Mouse (Mus musculus): Measurements from ENCODE around the gene Grcc10.
A peak's percentile ranks its signal among the peaks of the same experiment; 100 is the strongest.

Gene Grcc10

DNA sequence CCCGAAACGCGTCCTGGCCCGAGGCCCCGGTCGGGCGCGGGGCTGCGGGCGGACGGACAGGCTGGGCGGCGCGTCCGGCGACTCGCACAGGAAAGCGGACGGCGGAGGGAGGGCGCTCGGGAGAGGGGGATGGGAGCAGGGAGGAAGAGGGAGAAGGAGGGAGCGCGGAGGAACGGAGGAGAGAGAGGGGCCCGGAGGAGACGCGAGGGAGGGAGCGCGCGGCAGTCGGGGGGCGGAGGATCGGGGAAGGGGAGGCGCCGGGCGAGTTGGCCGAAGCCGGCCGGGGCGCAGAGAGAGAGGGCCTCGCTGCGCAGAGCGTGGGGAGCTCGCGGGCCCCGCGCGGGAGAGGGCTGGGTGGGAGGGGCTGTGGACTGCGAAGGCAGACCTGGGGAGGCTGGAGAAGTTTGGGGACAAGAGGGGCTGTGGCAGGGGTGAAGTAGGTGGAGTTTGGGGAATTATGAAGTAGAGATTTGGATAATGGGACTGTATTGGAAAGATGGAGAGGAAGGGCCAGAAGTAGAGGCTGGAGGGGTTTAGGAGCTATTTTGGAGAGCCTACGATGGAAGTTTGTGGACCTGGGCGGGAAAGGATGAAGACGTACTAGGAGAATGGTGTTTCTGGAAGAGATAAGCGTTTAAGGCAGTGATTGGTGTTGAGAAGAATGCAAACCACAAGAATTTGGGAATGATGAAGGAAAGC lies 15.6 kb upstream of the Grcc10 start:
- peak; percentile 94 for DNase-seq (ENCODE audit: inconsistent ontology term)

DNA sequence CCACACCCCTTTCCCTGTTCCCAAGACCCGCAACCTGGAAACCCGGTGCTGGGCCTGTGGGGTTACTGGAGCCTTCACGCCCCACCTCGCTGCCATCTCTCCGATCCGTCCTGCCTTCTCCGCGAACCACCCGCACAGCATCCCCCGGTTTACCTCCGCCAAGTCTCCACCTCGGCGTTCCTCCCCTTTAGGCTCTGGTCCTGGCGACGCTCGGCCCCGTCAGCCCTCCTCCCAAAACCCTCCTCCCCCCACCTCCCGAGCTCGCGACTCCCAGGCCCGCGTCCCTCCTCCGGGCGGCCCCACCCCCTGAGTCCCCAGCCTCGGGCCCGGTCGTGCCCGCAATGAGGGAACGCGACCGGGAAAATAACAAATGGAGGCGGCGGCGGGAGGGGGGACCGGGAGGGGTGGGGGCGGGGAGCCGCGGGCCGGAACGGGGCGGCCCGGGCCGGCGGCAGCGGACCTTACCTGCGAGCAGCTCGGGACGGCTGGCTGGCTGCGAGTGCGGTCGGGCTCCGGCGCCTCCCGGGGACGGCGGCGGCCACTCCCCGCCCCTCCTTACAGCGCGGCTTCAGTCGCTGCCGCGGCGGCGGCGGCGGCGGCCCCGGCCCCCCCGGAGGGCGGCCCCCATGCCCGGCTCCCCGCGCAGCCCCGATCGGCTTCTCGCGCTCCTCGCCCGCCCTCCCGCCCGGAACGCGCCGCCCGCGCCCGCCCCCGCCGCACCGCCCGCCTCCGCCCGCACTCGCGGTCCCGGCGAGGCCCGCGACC lies 14.8 kb upstream of the Grcc10 start, which contains the start of the genes Gm45234 and Atn1:
Gene Gm45234 (minus strand): TSS at position 191 of the 765 bp plus-strand sequence.
Gene Atn1 (minus strand): TSS at position 694 of the 765 bp plus-strand sequence.
- peak; percentile 92 for DNase-seq (ENCODE audit: inconsistent ontology term)

DNA sequence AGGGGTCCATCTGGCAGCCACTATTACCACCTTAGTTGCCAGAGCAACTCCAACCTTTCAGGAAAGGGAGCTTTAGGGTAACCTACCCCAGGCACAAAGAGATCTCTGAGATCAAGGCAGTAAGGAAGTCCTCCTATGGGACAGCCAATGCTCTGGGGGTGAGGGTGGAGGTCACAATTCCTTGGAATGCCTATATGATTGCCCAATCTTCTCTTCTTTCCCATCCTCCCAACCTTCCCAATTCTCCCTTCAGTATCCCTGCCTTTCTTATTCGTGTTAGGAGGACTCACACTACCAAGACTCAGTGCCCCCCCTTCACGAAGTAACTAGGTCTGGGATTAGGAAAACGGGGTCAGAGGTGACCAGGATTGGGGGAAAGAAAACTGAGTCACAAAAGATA lies 14.1 kb upstream of the Grcc10 start:
- DNase-seq (ENCODE audit: inconsistent ontology term), result no peak

DNA sequence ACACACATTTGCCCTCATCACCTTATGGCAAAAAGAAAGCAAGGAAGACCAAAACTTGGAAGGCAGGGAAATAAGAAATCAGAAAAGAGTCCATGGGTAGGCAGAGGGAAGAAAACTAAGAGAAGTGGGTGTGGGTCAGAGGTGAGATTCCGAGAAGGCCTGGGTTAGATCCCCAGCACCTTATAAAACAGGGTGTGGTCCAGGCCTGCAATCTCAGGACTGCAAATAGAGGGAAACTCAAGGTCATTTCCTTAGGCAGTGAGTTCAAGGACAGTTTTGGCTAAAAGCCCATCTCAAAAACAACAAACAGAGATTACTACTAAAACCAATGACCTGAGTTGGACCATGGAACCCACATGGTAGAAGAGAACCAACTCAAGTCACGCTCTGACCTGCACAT lies 12.7 kb upstream of the Grcc10 start:
- DNase-seq (ENCODE audit: inconsistent ontology term), result no peak

DNA sequence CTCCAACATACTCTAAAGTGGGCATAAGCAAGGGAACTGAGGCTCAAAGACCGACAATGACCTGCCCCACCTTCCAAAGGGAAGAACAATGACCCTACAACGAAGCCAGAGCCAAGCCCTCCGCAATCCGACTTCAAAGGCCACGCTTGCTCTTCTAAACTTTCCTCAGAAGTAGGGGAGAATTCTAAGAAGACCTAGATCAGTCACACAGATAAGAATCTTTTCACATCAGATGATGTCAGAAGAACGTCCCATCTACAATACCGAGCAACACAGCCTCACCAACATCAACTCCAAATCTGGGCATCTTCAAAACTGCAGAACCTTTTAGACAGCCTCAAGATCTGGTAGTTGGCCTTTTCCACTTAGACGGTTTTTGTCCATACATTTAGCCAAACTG lies 9.2 kb upstream of the Grcc10 start:
- DNase-seq (ENCODE audit: inconsistent ontology term), result no peak

DNA sequence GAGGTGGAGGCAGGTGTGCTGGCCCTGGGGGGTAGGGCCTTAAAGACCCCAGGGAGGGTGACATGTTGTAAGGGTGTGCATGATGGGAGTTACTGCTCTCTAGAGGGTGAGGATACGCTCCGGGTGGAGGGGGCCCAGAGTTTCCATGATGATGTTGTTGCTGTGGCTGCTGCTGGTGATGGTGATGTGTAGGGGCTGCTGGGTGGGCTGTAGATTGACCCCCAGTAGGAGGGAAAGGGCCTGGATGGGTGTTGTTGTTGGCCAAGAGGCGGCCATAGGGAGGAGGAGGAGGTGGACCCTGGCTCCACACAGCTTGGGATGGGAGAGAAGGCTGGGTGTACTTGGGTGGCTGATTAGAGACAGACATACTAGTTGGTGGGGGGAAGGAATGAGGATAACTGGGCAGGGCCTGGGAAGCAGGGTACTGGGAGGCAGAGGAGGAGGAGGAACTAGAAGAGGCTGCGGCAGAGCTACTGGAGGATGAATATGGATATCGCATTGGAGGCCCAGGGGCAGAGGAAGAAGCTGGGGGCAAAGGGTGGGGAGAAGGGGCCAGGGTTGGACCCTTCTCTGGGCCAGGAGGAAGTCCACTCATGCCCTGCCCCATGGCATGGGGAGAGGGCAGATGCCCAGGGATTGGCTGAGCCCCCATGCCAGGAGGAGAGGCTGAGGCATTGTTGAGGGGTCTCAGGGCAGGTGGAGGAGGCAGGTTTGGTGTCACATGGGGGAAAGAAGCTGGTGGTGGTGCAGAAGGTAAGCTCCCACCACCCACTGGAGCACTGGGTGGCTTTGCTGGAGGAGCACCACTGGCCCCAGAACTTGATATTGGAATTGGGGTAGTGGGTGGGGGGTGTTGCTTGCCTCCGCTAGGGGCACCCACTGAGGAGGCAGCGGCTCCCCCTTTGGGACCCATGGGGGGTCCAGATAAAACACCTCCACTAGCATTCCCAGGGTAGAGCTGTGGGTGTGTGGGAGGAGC lies 5.8 kb upstream of the Grcc10 start:
- DNase-seq (ENCODE audit: inconsistent ontology term), result no peak

DNA sequence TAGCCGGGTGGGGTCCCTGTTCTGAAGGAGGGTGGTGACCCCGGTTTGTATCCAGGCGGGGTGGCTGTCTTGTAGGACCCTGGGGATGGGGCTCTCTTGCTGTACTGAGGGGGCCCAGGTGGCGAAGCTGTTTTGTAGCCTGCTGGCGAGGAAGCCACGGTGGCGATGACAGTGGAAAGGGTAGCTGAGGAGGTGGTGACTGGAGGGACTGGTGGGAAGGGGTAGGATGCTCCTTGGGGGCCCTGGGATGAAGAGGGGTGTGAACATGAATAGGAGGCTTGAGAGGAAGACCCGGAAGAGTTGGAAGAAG lies 5.1 kb upstream of the Grcc10 start:
- DNase-seq (ENCODE audit: inconsistent ontology term), result no peak

DNA sequence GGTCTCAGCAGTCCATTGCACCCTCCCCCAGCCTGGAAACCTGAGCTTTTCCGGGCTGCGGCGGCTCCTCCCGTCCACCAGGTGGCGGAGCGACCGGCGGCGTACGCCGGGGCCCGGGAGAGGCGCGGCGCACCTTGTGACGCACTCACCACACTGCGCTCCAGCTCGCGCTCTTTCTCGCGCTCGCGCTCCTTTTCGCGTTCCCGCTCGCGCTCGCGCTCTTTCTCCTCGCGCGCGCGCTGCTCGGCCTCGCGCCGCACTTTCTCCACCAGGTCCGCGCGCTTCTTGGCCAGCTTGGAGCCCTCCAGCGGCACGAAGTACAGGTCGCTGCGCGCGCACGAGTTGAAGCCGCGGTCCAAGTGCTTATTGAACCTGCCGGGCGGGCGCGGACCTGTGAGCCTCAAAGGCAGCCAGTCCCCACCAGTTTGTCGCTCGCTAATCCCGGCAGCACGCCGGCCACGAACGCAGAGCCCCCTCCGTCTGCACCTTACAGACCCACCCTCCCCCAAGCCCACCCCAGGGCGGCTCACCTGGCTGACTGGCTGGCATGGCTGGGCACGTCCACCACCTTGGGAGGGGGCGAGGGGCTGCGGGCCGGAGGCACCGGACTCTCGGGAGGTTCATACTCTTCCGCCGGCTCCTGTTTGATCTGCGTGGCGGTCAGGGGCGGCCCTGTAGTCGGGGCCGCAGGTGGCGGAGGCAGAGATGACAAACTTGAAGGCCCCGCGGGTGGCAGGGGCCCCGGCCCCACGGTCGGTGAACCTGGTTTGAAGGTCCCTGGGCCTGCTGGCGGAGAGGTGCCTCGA lies 4.5 kb upstream of the Grcc10 start:
- DNase-seq (ENCODE audit: inconsistent ontology term), result peak; percentile 96

DNA sequence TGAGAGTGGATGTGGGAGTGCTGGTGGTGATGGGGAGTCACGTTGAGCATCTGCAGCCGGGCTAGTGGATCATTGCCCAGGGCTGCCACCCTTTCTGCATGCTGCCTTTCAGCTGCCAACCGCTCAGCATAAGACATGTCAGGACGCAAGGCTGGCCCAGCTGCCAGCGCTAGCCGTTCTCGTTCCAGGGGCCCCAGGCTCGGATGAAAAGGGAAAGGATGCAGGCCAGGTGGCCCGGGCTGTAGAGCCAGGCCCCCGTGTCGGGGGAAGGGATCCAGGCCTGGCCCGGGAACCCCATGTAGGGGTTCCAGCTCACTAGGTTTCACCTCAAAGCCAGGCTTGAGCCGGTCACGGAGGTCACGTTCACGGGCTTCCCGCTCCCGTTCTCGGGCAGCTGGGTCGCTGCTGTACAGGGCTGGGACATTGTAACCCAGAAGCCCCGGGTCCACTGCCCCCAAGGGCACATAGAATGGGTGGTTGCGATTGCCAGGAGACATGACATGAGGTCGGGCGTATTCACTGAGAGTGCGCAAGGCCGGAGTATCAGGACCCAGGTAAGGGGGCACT lies 3.7 kb upstream of the Grcc10 start:
- DNase-seq (ENCODE audit: inconsistent ontology term), result no peak

DNA sequence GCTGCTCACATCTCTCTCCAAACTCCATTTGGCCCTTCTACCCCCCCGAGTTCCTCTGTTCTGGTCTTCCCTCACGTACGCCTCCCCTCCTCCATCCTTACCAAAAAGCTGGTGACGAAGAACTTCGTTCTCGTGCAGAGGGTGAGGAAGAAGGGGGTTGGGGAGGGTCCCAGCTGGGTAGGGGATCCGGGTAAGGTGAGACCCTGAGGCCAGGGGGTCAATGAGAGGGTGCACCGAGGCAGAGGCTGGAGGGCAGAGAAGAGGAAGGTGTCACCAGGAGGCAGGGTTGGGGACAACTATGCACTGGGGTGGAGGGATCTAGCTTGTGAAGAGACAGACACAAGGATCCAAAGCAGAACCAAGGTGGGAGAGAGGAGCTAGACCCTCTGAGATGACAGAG lies 2.5 kb upstream of the Grcc10 start:
- DNase-seq (ENCODE audit: inconsistent ontology term), result no peak

DNA sequence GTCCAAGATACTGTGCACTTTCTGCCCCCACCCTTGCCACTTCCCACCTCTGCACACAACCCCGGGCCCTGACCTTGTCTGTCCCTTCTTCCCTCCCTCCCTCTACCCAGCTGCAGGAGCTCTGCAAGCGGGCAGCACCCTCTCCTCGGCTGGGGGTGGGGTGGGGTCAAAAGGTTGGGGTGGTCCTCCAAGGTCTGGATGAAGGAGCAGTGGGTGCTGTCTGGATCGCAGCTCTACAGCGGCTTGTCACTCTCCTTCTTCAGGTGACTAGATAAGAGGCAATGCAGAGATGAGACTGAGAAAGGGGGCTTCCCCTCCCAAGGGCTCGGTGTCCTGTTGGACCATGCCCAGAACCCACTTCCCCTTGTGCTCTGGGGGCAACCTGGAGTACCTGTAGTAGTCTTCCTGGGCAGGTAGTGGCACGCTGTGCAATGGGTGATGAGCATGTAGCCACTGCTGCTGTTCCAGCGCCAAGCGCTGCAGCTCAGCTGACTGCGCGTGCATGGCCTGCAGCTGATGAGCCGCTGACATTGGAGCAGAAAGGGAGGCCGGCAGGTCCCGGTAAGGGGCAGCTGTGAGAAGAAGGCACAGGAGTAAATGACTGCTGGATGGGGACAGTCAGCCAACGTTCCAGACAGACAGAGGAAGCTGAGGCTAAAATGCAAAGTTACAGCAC lies 1.8 kb upstream of the Grcc10 start:
- DNase-seq (ENCODE audit: inconsistent ontology term), result no peak

DNA sequence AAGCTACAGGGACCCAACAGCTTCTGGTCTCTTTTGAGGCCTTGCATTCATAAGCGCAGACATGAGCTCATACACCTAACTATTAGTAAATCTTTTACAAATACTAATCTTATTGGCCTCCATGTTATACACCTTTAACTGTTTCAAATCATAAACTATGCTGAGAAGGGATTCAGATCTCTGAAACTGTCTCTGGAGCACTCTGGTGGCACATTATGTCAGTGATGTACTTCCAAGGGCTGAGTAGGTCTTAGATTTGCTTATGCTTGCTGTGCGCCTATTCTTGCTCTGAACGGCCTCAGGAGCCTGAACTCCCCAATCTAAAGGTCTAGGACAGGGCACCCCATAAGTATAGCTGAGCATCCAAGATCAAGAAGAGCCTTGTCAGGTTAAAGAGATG lies 668 bp upstream of the Grcc10 start:
- no peak for DNase-seq (ENCODE audit: inconsistent ontology term)

DNA sequence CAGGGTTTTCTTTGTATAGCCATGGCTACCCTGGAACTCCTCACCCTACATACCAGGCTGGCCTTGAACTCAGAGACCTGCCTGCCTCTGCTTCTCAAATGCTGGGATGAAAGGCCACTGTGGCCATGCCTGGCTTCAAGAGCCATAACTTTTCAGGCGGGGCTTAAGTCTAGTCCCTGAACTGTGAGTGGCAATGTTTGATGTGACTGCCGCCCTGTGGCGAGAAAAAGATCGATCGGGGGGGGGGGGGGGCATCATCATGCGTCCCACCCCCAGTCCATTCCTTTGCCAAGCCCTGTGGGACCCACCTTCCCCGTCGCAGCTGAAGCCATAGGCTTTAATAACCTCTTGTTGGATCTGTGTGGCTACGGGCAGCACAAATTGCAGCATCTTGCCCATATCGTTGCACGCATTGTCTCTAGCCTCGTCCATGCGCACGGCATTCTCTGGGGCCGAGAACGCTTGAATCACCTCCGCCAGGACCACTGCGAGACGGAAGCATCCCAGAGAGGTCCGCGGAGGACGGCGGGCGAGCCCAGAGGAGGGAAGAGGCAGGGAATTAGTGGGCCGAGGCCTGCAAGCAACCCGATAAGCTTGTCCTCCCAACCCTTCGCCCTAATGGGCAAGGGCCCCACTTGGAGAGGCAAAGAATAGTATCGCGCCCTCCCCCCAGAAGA lies 825 bp downstream of the Grcc10 start:
- DNase-seq (ENCODE audit: inconsistent ontology term), result no peak

DNA sequence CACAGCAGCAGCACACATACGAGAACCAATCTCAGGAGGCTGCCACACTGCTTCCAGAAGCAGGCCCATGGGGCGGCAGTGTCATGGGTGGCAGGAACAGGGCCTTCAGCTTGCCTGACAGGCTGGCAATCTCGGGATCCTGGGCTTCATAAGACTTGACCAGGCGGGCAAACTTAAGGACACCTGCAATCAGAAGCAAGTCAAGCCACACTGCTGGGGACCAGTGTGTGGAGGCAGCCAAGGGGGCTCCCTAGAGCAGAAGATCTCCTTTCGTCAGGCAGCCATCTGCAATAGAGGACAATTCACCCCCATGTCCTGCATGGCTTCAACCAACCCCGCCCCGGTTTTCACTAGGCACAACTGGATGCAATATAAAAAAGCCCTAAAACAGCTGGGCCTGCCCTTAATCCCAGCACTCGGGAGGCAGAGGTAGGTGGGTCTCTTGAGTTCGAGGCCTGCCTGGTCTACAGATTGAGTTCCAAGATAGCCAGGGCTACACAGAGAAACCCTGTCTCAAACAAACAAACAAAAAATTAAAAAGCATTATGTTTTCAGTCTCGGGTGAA lies 1.9 kb downstream of the Grcc10 start:
- DNase-seq (ENCODE audit: inconsistent ontology term), result no peak

DNA sequence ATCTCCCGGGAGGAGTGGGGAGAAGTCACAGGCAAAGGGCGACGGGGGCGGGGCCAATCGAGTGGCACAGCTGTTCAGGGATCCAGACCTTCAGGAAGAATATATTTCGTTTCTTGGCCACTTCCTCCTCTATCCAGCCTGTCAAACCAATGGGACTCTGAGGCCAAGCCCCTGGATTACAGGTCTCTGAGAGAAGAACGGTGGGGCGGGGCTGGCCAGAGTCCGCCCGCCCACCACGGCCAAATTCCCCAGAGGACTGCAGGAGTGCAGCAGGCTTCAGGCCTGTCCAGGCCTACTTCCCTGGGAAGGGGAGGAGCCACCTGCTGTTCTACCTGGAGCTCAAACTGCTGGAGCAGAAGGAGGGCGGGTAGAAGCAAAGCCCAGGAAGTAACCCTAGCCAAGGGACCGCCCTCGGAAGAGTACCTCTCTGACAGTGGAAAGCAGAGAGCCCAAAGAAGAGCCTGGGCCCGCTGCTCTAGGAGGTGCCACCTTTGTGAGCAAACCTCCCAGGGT lies 2.6 kb downstream of the Grcc10 start, which contains the start of gene Ptpn6:
Gene Ptpn6 (minus strand): TSS at position 204 of the 513 bp plus-strand sequence.
- DNase-seq (ENCODE audit: inconsistent ontology term), result no peak

DNA sequence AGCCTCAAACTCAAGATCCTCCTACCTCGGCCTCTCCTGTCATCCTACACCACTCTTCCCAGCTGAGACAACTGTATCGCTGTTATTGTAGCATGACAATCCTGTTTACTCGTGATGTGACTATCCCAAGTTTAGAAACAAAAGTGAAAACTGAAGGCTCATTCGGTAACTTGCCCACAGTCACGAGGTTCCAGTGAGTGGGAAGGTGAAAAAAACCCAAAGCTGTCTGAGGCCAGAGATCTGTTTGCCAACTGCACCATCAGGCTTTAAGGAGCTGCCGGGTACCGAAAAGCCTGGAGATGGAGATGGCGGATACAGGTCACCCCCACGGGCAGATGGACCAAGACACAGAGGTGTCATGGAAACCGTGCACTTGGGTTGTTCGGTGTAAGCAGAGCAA lies 4.1 kb downstream of the Grcc10 start:
- DNase-seq (ENCODE audit: inconsistent ontology term), result no peak

DNA sequence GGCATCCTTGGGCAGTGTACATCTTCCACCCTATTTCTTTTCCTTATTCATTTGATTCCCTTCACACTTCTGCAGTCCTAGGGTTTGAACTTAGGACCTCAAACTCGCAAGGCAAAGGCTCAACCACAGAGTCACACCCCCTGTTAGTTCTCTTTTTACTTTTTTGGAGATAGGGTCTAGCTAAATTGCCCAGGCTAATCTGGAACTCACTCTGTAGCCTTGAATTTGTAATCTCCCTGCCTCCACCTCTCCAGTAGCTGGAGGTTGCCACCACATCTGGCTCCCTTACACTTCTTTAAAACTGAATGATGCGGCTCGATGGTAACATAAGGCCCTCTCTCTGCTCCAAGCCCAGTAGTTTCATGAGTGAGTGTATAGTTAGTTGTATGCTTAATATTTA lies 6.8 kb downstream of the Grcc10 start:
- no peak for DNase-seq (ENCODE audit: inconsistent ontology term)

DNA sequence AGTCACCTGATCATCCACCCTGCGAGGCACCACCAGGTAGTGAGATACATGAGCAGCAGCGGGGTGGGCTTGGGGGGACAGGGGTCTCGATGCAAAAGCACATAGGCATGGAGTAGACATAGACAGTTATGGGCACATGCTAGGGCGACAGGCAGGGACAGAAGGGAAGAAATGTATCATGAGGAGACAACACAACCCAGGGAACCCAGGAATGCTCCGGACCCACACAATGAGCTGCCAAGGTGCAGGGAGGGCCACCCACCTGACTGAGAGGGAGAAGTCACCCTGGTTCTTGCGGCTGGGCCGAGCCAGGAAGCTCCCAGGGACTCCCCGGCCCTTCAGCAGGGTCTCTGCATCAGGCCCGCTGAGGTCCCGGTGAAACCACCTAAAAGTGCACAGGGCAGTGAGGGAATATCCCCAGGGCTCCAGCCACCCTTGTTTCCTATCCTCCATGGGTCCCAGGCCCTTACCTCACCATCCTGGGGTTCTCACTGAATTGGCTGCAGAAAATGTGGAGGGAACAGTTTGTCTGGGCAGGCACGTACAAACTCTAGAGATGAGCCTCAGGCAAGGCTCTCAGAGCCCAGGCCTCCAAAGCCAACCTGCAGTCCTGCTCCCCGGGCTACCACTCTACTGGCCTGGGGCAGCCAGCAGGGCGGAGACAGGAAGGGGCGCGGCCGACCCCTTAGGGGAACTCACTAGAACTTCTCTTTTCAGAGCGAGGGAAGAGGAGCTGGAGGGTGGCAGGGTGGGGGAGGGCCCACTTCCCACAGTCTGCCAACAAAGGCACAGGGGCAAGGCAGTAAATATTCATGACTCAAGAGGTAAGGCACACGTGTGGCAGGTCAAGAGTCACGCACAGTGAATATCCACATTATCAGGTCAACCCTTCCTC lies 8.5 kb downstream of the Grcc10 start:
- DNase-seq (ENCODE audit: inconsistent ontology term), result no peak
